Mouse (Mus musculus) brain, embryonic 14.5 days (tissue): ENCODE measurements around the gene Sorcs3.

ENCODE experiments used
- CTCF ChIP-seq: fragments of 200-500 bp; IDR thresholded peaks from 2 replicates; pipeline ENCODE4 v1.5.1; 2012; ENCODE audit warnings: inconsistent platforms, mild to moderate bottlenecking, moderate library complexity, borderline replicate concordance; ENCODE audit not compliant: insufficient read depth, insufficient read length; ENCODE audit errors: extremely low read depth
- POLR2A ChIP-seq: fragments of 200-500 bp; IDR thresholded peaks from 2 replicates; pipeline ENCODE4 v1.6.1; 2012; ENCODE audit warnings: mild to moderate bottlenecking, inconsistent platforms, borderline replicate concordance; ENCODE audit not compliant: poor library complexity, insufficient read depth, insufficient read length, severe bottlenecking; ENCODE audit errors: extremely low read depth

GRCm38 (mm10) chr19:48282250-48282649 is 76.4 kb downstream of the Sorcs3 start:
- no peak for TF ChIP-seq CTCF
- TF ChIP-seq POLR2A = no peak
